ENCODE assay signal across 28 mouse cellular contexts in the genomic region with DNA sequence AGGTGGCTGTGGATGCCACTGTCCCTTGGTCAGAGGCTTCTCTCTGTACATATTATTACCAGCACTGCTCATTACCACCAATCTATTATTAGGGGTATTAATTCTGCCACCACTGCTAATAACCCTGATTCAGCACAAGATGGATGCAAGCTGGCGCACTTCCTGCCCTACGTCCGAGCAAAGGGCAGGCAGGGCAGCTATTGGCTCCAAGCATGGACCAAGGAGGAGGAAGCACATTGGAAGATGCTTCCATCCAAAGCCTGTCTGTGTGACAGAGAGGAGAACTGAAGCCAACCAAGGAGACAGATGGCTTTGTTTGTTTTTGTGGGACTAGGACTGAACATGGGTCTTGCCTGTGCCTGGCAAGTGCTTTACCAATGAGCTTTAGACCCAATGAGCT. TPM values are rescaled to one million over a fixed set of nuclear protein-coding genes. Genes with fewer than 3 reads are reported as not detected.
"Had no signal": no experiment of that assay in that cellular context is flagged by ENCODE, and none has a peak within 500 bp of the region (broad histone marks: within the 10 kb centered on the region; RNA-seq: fewer than 3 reads in every experiment).

No protein-coding gene starts in this region.

- DNase-seq: heart, postnatal 10 days; heart, postnatal 14 days; heart, postnatal 36 days; heart, postnatal 4 days; kidney, adult 11 months; kidney, adult 18-20 months; kidney, adult 2 months; kidney, adult 8-10 months; kidney, adult 9 months; kidney, postnatal 10 days; kidney, postnatal 14 days; kidney, postnatal 25 days; kidney, postnatal 36 days; kidney, postnatal 4 days; layer of hippocampus, adult 9-11 months; layer of hippocampus, postnatal 36 days had no signal

RNA-seq across cellular contexts. Expression of gene Foxn1, which starts 5.4 kb away (rescaled TPM):
- total RNA-seq: heart, postnatal 10 days; heart, postnatal 25 days; heart, postnatal 36 days; heart, postnatal 4 days; hematopoietic stem cell, adult 5-6 weeks; hindbrain, postnatal 0 days; layer of hippocampus, adult 18-20 months; layer of hippocampus, adult 2 months; layer of hippocampus, postnatal 10 days; layer of hippocampus, postnatal 14 days; layer of hippocampus, postnatal 25 days; layer of hippocampus, postnatal 36 days; left cerebral cortex, adult 18-20 months; left cerebral cortex, adult 2 months had no signal

RNA-seq across cellular contexts. Expression of gene Slc13a2, which starts 41.0 kb away (rescaled TPM):
- total RNA-seq: heart, postnatal 10 days; heart, postnatal 14 days; heart, postnatal 25 days; heart, postnatal 36 days; heart, postnatal 4 days; hematopoietic stem cell, adult 5-6 weeks; layer of hippocampus, adult 18-20 months; layer of hippocampus, adult 2 months; layer of hippocampus, adult 8-10 months; layer of hippocampus, postnatal 10 days; layer of hippocampus, postnatal 14 days; layer of hippocampus, postnatal 25 days; layer of hippocampus, postnatal 36 days; left cerebral cortex, adult 18-20 months; left cerebral cortex, adult 2 months; left cerebral cortex, adult 8-10 months had no signal
